Mouse (Mus musculus): Measurements from ENCODE around the gene Dab2ip. TPM values are rescaled to one million over a fixed set of nuclear protein-coding genes. Genes with fewer than 3 reads are reported as not detected.

The Dab2ip gene
- polyA plus RNA-seq, 1 experiment from 2014 or later = 44.8 TPM

GRCm38 (mm10) chr2:35673181-35673580, 115.1 kb downstream of the Dab2ip start:
- Histone ChIP-seq H3K4me1 (ENCODE audit: control insufficient read depth, insufficient read depth, low read length) (peaks cover 87% of the 10 kb centered on the region), H3K36me3 (ENCODE audit: control insufficient read depth, insufficient read depth, low read length) (no peaks in the 10 kb centered on the region; the same call in 1 of the 2 replicates), H3K27ac (ENCODE audit: low read length) (no peak overlapping the region), H3K27me3 (ENCODE audit: control insufficient read depth, insufficient read depth, low read length) (no peaks in the 10 kb centered on the region), H3K4me2 (replicated peaks; ENCODE audit: low read depth, low read length) (no peak overlapping the region), H3K9ac (replicated peaks; ENCODE audit: low read depth, low read length) (no peak overlapping the region), H3K4me3 (ENCODE audit: low read depth, low read length) (no peak overlapping the region), H3K9me3 (ENCODE audit: control insufficient read depth, low read depth, low read length) (no peaks in the 10 kb centered on the region)
- 81% methylated on average over 3 of the region's 3 CpGs for WGBS
- ATAC-seq (ENCODE audit: insufficient number of reproducible peaks, insufficient read depth, low FRiP score, low read depth) = no peak

GRCm38 (mm10) chr2:35673986-35674385, 115.9 kb downstream of the Dab2ip start:
- Histone ChIP-seq H3K36me3 (ENCODE audit: control insufficient read depth, insufficient read depth, low read length) (no peaks in the 10 kb centered on the region; the same call in 1 of the 2 replicates), H3K9me3 (ENCODE audit: control insufficient read depth, low read depth, low read length) (no peaks in the 10 kb centered on the region), H3K4me3 (ENCODE audit: low read depth, low read length) (no peak overlapping the region), H3K27me3 (ENCODE audit: control insufficient read depth, insufficient read depth, low read length) (no peaks in the 10 kb centered on the region), H3K4me1 (ENCODE audit: control insufficient read depth, insufficient read depth, low read length) (peaks cover 87% of the 10 kb centered on the region), H3K4me2 (replicated peaks; ENCODE audit: low read depth, low read length) (no peak overlapping the region), H3K9ac (replicated peaks; ENCODE audit: low read depth, low read length) (no peak overlapping the region), H3K27ac (ENCODE audit: low read length) (peak overlapping the region; percentile 21; the same call in 1 of the 2 replicates)
- ATAC-seq (ENCODE audit: insufficient number of reproducible peaks, insufficient read depth, low FRiP score, low read depth) = no peak
- WGBS = 40% methylated on average over 3 of the region's 3 CpGs

GRCm38 (mm10) chr2:35674431-35674830, 116.4 kb downstream of the Dab2ip start:
- no peak overlapping the region for H3K4me2 ChIP-seq (replicated peaks; ENCODE audit: low read depth, low read length)
- no peaks in the 10 kb centered on the region; the same call in 1 of the 2 replicates for H3K36me3 ChIP-seq (ENCODE audit: control insufficient read depth, insufficient read depth, low read length)
- no peak overlapping the region for H3K9ac ChIP-seq (replicated peaks; ENCODE audit: low read depth, low read length)
- no peak overlapping the region for H3K4me3 ChIP-seq (ENCODE audit: low read depth, low read length)
- ATAC-seq (ENCODE audit: insufficient number of reproducible peaks, insufficient read depth, low FRiP score, low read depth) = no peak
- H3K27ac ChIP-seq (ENCODE audit: low read length) = no peak overlapping the region; the same call in 1 of the 2 replicates
- peaks cover 87% of the 10 kb centered on the region for H3K4me1 ChIP-seq (ENCODE audit: control insufficient read depth, insufficient read depth, low read length)
- H3K27me3 ChIP-seq (ENCODE audit: control insufficient read depth, insufficient read depth, low read length) = no peaks in the 10 kb centered on the region
- 76% methylated on average over 5 of the region's 5 CpGs for WGBS
- H3K9me3 ChIP-seq (ENCODE audit: control insufficient read depth, low read depth, low read length) = no peaks in the 10 kb centered on the region

GRCm38 (mm10) chr2:35676075-35676665, 118.1 kb downstream of the Dab2ip start:
- 31% methylated on average over 5 of the region's 5 CpGs for WGBS
- H3K4me2 ChIP-seq (replicated peaks; ENCODE audit: low read depth, low read length) = no peak overlapping the region
- no peak for ATAC-seq (ENCODE audit: insufficient number of reproducible peaks, insufficient read depth, low FRiP score, low read depth)

GRCm38 (mm10) chr2:35677855-35678254, 119.8 kb downstream of the Dab2ip start:
- no peak; the same call in 1 of the 2 replicates for ATAC-seq (ENCODE audit: insufficient number of reproducible peaks, insufficient read depth, low FRiP score, low read depth)
- peaks cover 79% of the 10 kb centered on the region for H3K4me1 ChIP-seq (ENCODE audit: control insufficient read depth, insufficient read depth, low read length)
- H3K36me3 ChIP-seq (ENCODE audit: control insufficient read depth, insufficient read depth, low read length) = no peaks in the 10 kb centered on the region
- H3K4me3 ChIP-seq (ENCODE audit: low read depth, low read length) = no peak overlapping the region
- H3K27me3 ChIP-seq (ENCODE audit: control insufficient read depth, insufficient read depth, low read length) = no peaks in the 10 kb centered on the region
- no peak overlapping the region for H3K9ac ChIP-seq (replicated peaks; ENCODE audit: low read depth, low read length)
- H3K4me2 ChIP-seq (replicated peaks; ENCODE audit: low read depth, low read length) = no peak overlapping the region
- peak overlapping the region; percentile 35; the same call in 1 of the 2 replicates for H3K27ac ChIP-seq (ENCODE audit: low read length)
- H3K9me3 ChIP-seq (ENCODE audit: control insufficient read depth, low read depth, low read length) = no peaks in the 10 kb centered on the region
- 23% methylated on average over 8 of the region's 8 CpGs for WGBS

More at GRCm38 (mm10) chr2:35676075-35676665, 118.1 kb downstream of the Dab2ip start:
- H3K27me3 ChIP-seq (ENCODE audit: control insufficient read depth, insufficient read depth, low read length) = no peaks in the 10 kb centered on the region
- H3K4me1 ChIP-seq (ENCODE audit: control insufficient read depth, insufficient read depth, low read length) = peaks cover 87% of the 10 kb centered on the region
- H3K27ac ChIP-seq (ENCODE audit: low read length) = peak overlapping the region; percentile 63; the same call in 1 of the 2 replicates
- H3K4me3 ChIP-seq (ENCODE audit: low read depth, low read length) = no peak overlapping the region
- H3K36me3 ChIP-seq (ENCODE audit: control insufficient read depth, insufficient read depth, low read length) = no peaks in the 10 kb centered on the region
- no peaks in the 10 kb centered on the region for H3K9me3 ChIP-seq (ENCODE audit: control insufficient read depth, low read depth, low read length)
- no peak overlapping the region for H3K9ac ChIP-seq (replicated peaks; ENCODE audit: low read depth, low read length)

GRCm38 (mm10) chr2:35678440-35678839, 120.4 kb downstream of the Dab2ip start:
- Histone ChIP-seq H3K4me3 (ENCODE audit: low read depth, low read length) (no peak overlapping the region), H3K4me2 (replicated peaks; ENCODE audit: low read depth, low read length) (no peak overlapping the region), H3K27ac (ENCODE audit: low read length) (no peak overlapping the region; the same call in 1 of the 2 replicates), H3K4me1 (ENCODE audit: control insufficient read depth, insufficient read depth, low read length) (peaks cover 77% of the 10 kb centered on the region), H3K27me3 (ENCODE audit: control insufficient read depth, insufficient read depth, low read length) (no peaks in the 10 kb centered on the region), H3K9ac (replicated peaks; ENCODE audit: low read depth, low read length) (no peak overlapping the region), H3K36me3 (ENCODE audit: control insufficient read depth, insufficient read depth, low read length) (no peaks in the 10 kb centered on the region), H3K9me3 (ENCODE audit: control insufficient read depth, low read depth, low read length) (no peaks in the 10 kb centered on the region)
- 40% methylated on average over 4 of the region's 4 CpGs for WGBS
- ATAC-seq (ENCODE audit: insufficient number of reproducible peaks, insufficient read depth, low FRiP score, low read depth) = no peak

- WGBS = 34% methylated on average over 10 of the region's 10 CpGs
- no peak overlapping the region for H3K4me2 ChIP-seq (replicated peaks; ENCODE audit: low read depth, low read length)
These were observed 122.0 kb downstream of the Dab2ip start for GRCm38 (mm10) chr2:35679812-35680672.

GRCm38 (mm10) chr2:35680833-35681232, 122.8 kb downstream of the Dab2ip start:
- peaks cover 69% of the 10 kb centered on the region for H3K4me1 ChIP-seq (ENCODE audit: control insufficient read depth, insufficient read depth, low read length)
- no peaks in the 10 kb centered on the region for H3K36me3 ChIP-seq (ENCODE audit: control insufficient read depth, insufficient read depth, low read length)
- no peak overlapping the region for H3K9ac ChIP-seq (replicated peaks; ENCODE audit: low read depth, low read length)
- H3K27me3 ChIP-seq (ENCODE audit: control insufficient read depth, insufficient read depth, low read length) = no peaks in the 10 kb centered on the region
- no peak for ATAC-seq (ENCODE audit: insufficient number of reproducible peaks, insufficient read depth, low FRiP score, low read depth)
- H3K9me3 ChIP-seq (ENCODE audit: control insufficient read depth, low read depth, low read length) = no peaks in the 10 kb centered on the region
- WGBS = 10% methylated on average over 6 of the region's 6 CpGs
- no peak overlapping the region for H3K4me3 ChIP-seq (ENCODE audit: low read depth, low read length)
- H3K4me2 ChIP-seq (replicated peaks; ENCODE audit: low read depth, low read length) = no peak overlapping the region
- H3K27ac ChIP-seq (ENCODE audit: low read length) = peak overlapping the region; percentile 16; the same call in 1 of the 2 replicates

More at GRCm38 (mm10) chr2:35679812-35680672, 122.0 kb downstream of the Dab2ip start:
- 0 out of 2 replicates have a peak, but pooled peaks have one; percentile 33 for ATAC-seq (ENCODE audit: insufficient number of reproducible peaks, insufficient read depth, low FRiP score, low read depth)
- Histone ChIP-seq H3K27ac (ENCODE audit: low read length) (peak overlapping the region; percentile 16; the same call in 1 of the 2 replicates), H3K36me3 (ENCODE audit: control insufficient read depth, insufficient read depth, low read length) (no peaks in the 10 kb centered on the region), H3K4me3 (ENCODE audit: low read depth, low read length) (no peak overlapping the region), H3K9me3 (ENCODE audit: control insufficient read depth, low read depth, low read length) (no peaks in the 10 kb centered on the region), H3K9ac (replicated peaks; ENCODE audit: low read depth, low read length) (no peak overlapping the region), H3K27me3 (ENCODE audit: control insufficient read depth, insufficient read depth, low read length) (no peaks in the 10 kb centered on the region), H3K4me1 (ENCODE audit: control insufficient read depth, insufficient read depth, low read length) (peaks cover 77% of the 10 kb centered on the region)

Data from stomach, embryonic 14.5 days (tissue).